Mouse (Mus musculus) embryonic fibroblast, embryonic 13.5 days (primary cell): ENCODE data around the gene Paip2b.

Source experiments
- CTCF ChIP-seq: IDR thresholded peaks from 2 replicates; pipeline ENCODE4 v1.5.1; 2011; ENCODE audit warnings: mild to moderate bottlenecking, control low read depth, low read length, moderate library complexity, borderline replicate concordance; ENCODE audit not compliant: insufficient read depth
- POLR2A ChIP-seq: IDR thresholded peaks from 2 replicates; pipeline ENCODE4 v1.6.1; 2011; ENCODE audit warnings: low read depth, mild to moderate bottlenecking, control low read depth, low read length, moderate library complexity

- no peak for TF ChIP-seq POLR2A
- no peak for TF ChIP-seq CTCF
Observed at GRCm38 (mm10) chr6:83821856-83822255, 9.7 kb downstream of the Paip2b start.
